Mouse (Mus musculus) yolk sac, embryonic 10.5 days (tissue): Measurements from ENCODE around the gene Slc22a21.
"Not testable (repeated sequence)": the region's sequence is repeated elsewhere in the genome, so short reads cannot be mapped to it uniquely, and the experiment has no call there.

ENCODE experiments used
- DNase-seq: peaks from one replicate; pipeline ENCODE4 v3.0.0-alpha.2; 2017; ENCODE audit warnings: low spot score

Slc22a21 gene

DNA sequence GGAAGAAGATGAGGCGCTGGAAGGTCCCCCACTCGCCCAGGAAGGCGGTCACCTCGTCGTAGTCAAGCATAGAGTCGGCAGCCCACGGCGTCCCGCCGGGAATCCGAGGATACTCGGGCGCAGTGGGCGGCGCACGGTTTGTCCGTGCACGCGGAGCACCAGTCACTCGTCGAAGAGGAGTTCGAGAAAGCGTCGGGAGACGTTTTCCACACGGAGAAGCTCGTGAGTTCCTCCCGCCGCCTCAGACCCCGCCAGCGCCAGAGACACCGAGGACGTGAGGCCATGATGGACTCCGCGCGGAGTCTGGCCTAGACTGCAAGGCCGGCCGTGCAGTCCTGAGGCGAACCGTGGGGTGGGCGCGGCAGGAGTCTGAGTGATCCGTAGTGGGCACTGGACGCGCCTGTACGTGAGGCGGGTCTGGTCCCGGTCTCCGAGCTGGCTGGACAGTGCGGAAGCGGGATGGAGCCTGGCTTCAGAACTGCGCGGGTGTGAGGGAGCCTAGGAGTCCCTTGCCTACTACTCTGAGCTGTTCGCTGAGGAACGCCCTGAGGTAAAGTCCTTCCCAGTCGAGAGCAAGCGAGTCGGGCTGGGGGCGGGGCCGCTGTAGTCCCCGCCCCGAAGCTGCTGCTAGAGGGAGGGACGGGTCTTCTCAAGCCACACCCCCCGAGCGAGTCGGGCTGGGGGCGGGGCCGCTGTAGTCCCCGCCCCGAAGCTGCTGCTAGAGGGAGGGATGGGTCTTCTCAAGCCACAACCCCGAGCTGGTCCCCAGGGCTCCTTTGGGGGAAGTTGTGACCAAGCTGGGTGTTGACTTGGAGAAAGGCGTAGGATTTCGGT lies at the start of gene Slc22a21:
Gene Slc22a21 (minus strand): TSS at position 545 of the 834 bp plus-strand sequence.
- DNase-seq, result peak; percentile 84

GRCm38 (mm10) chr11:54028997-54029396 lies 48.9 kb upstream of the Slc22a21 start:
- DNase-seq, result no peak

DNA sequence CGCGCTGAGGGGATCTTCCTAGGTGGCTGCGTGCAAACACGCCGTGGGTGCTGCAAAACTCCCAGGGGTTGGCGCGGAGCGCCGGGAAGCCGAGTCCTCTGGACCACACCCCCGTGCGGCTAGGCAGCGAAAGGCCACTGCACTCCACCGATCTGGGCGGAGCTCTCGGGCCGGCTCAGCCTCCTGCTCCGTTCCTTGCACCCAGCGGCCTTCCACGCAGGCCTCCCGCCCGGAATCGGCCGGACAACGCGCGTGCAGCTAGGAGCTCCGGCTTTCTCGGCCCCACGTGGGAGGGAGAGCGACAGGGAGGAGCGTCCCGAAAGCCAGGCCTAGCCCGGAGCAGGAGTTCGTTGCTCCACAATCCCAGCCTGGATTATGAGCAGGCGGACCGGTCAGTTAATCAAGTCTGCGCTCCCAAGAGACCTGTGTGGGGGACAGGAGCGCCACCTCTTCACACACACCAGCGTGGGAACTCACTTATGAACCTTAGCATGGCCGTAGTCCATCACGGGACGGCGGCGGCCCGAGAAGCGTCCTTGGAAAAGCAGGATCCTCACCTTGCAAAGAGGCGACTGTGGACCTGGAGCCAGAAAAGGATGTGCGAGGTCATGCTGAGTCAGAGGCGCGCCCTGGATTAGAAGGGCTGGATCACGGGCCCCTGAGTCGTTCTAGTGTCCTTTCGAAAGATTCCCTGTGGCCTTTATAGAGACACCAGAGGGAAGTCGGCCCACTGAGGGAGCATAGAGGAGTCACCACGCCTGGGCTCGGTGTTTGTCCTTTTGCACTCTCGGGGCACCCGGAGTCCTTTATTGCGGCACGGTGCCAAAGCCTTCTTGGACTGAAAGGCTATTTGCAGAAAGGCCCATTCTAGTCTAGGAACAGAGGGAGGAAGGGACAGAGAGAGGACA lies 48.2 kb upstream of the Slc22a21 start, which contains the start of gene Slc22a4:
Gene Slc22a4 (minus strand): TSS at position 47 of the 908 bp plus-strand sequence.
- DNase-seq, result peak; percentile 78

GRCm38 (mm10) chr11:54027131-54028043 lies 47.3 kb upstream of the Slc22a21 start:
- no peak for DNase-seq

- DNase-seq, result no peak
Observed at GRCm38 (mm10) chr11:54026491-54027041, 46.4 kb upstream of the Slc22a21 start.

DNA sequence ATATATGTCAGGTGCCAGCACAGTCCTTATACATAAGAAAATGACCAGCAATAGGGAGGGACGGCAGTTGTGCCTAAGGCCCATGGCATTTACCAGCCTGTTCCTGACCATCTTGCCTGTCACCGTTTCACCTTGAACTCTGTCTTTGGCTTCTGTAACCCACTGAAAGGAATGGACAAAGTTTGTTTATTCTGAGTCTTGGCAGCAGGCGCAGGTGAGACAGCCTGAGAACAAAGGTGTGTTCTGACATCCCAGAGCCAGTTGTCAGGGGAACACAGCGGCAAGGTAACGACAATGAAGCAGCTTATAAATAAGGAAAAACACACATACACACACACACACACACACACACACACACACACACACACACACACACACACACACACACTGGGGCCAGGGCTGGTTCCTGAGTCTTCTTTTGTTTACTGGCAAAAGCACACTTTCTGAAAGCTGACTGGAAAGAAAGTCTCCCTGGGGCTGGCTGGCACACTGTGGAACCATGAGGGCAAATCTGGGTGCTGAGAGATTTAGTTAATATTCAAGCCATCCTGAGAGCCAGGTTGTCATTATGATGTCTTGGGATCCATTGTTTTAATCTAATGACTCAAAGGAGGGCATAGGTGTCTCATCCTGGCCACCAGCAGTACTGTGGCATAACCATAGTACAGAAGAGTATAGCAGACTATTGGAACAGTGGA lies 41.4 kb upstream of the Slc22a21 start:
- DNase-seq, result no peak

GRCm38 (mm10) chr11:54018893-54019732 lies 39.0 kb upstream of the Slc22a21 start:
- no peak for DNase-seq

DNA sequence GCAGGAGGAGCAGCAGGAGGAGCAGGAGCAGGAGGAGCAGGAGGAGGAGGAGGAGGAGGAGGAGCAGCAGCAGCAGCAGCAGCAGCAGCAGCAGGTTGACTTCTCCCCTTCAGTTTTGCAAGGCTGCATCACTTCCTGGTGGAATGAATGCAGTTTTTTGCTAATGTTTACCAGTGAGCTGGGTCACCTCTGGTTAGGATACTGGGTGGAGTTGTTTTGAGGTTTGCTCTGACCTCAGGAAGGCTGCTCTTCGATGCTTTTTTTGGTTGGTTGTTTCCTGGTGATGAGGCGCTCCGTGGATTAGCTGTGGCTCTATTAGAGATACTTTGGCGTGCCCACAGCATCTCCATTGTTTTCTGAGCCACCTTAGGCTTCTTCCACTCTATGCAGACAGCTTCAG lies 37.5 kb upstream of the Slc22a21 start:
- no peak for DNase-seq

DNA sequence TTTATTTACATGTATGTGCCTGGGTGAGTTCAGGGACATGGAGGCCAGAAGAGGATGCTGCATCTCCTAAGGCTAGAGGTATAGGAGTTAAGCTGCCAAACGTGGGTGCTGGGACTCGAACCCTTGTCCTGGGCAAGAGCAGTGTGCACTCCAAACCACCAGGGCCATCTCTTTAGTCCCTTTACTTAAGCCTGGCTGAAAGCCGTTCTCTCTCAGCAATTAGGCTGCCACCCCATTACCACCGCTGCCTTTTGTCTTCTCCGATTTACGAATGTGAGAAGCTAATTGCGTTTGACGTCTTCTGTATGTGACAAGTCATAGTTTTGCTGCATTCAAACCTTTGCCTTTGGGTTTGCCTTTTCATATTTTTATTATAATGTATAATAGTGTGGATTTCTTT lies 35.9 kb upstream of the Slc22a21 start:
- DNase-seq, result no peak

DNA sequence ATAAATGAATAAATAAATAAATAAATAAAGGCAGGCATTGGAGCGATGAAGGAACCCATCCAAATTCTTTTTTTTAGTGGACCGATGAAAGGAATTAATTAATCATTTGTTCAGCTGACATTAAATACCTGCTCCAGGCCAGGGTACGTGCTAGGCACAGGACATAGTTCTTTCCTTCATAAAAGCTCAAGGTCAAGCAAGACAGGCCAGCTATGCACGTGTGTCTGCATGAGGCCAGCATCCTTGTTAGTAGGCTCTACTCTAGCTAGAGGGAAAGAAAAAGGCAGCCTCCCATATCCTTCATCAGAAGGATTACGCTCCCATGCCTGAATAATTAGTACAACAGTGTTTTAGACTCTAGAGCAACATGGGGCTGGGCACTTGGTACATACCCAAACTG lies 32.8 kb upstream of the Slc22a21 start:
- no peak for DNase-seq

DNA sequence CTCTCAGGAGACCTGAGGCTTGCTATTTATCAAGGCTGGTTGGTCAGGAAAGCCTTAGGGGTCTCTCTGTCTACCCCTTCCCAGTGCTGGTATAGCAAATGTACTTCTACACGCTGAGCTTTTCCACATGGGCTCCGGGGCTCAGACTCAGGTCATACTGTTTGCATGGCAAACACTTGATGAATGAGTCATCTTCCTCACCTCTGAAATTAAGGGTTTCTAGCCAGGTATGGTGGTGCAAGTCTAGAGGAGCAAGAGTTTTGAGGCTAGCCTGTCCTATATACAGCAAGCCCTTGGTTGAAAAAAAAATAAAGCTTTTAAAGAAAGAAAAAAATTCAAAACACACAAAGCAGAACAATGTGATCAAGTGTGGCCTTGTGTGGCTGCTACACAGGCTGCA lies 31.1 kb upstream of the Slc22a21 start:
- DNase-seq, result no peak

- no peak for DNase-seq
Observed at GRCm38 (mm10) chr11:54008416-54008920, 28.3 kb upstream of the Slc22a21 start.

GRCm38 (mm10) chr11:54007717-54008116 lies 27.6 kb upstream of the Slc22a21 start:
- no peak for DNase-seq

- no peak for DNase-seq
Observed at GRCm38 (mm10) chr11:54006901-54007300, 26.8 kb upstream of the Slc22a21 start.

- not testable (repeated sequence) for DNase-seq
Observed at GRCm38 (mm10) chr11:54006362-54006761, 26.2 kb upstream of the Slc22a21 start.

- DNase-seq, result no peak
Observed at GRCm38 (mm10) chr11:54004734-54005133, 24.6 kb upstream of the Slc22a21 start.

DNA sequence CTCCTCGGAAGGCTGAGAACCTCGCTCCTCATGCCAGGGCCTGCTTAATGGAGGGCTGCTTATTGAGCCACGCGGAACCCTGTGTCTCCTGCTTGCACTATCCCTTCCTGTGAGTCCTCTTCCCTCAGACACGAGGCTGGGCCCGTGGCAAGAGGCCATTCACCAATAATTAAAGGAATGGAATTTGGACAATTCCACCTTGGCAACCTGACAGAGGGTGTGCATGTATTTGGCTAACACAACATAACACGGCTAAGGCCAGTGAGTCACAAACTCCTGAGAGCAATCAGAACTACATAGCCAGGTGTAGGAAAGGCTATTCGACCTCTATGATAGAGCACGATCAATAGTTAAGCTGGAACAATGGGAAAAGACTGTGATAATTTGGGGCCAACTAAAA lies 24.1 kb upstream of the Slc22a21 start:
- no peak for DNase-seq

GRCm38 (mm10) chr11:54002761-54003717 lies 22.9 kb upstream of the Slc22a21 start:
- DNase-seq, result peak; percentile 34
